Mouse (Mus musculus) heart, adult 2 months (tissue): ENCODE results near the gene C77080.

Experiments used
- CTCF ChIP-seq: fragments of 200-600 bp; IDR thresholded peaks from 2 replicates; pipeline ENCODE4 v1.8.1; 2022; ENCODE audit warnings: antibody characterized with exemption, mild to moderate bottlenecking, moderate library complexity
- EP300 ChIP-seq: fragments of 200-500 bp; IDR thresholded peaks from 2 replicates; pipeline ENCODE4 v1.6.1; 2011; ENCODE audit warnings: low read depth, low read length, control low read depth; ENCODE audit not compliant: insufficient read depth
- POLR2A ChIP-seq: fragments of 200-500 bp; IDR thresholded peaks from 2 replicates; pipeline ENCODE4 v1.6.1; 2011; ENCODE audit warnings: mild to moderate bottlenecking, low read depth, low read length, control low read depth; ENCODE audit not compliant: insufficient read depth

DNA sequence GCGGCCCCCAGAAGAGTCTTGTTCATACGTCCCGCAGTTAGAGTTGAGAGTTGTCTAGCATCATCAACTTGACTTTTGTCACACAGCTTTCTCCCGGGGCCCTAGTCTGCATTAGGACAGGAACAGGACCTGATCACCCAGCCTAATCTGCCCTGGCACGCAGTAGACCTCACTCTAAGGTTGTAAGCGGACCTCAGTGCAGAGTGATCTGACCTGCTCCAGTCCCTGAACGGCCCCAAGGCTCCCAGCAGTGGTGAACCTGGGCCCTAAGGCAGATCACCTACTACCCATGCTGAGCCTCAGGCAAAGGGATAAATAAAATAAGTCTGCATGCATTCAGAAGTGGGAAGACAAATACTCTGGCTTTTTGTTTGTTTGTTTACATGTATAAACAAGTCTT, 11.9 kb downstream of the C77080 start:
- no peak for TF ChIP-seq POLR2A
- no peak for TF ChIP-seq CTCF
- no peak for TF ChIP-seq EP300
